Mouse (Mus musculus) G1E (cell line): ENCODE data around the gene Fam90a1a.
"Not testable (repeated sequence)": the region's sequence is repeated elsewhere in the genome, so short reads cannot be mapped to it uniquely, and the experiment has no call there.

Experiments used
- CTCF ChIP-seq: IDR thresholded peaks from 2 replicates; pipeline ENCODE4 v1.5.1; 2012; ENCODE audit warnings: low read depth, low read length, inconsistent platforms, mixed read lengths
- GATA1 ChIP-seq: IDR thresholded peaks from 2 replicates; pipeline ENCODE4 v1.6.1; 2012; ENCODE audit warnings: borderline replicate concordance, low read length, inconsistent platforms, mixed read lengths
- GATA2 ChIP-seq: IDR thresholded peaks from 2 replicates; pipeline ENCODE4 v1.6.1; 2012; ENCODE audit warnings: low read depth, low read length, inconsistent platforms, borderline replicate concordance
- POLR2AphosphoS5 ChIP-seq: IDR thresholded peaks from 2 replicates; pipeline ENCODE4 v1.6.1; 2012; ENCODE audit warnings: low read depth, low read length, inconsistent platforms; ENCODE audit not compliant: insufficient replicate concordance
- TAL1 ChIP-seq: conservative IDR thresholded peaks from 2 replicates; pipeline ENCODE4 v1.6.1; 2012; ENCODE audit warnings: low read depth, low read length, inconsistent platforms, mixed read lengths

DNA sequence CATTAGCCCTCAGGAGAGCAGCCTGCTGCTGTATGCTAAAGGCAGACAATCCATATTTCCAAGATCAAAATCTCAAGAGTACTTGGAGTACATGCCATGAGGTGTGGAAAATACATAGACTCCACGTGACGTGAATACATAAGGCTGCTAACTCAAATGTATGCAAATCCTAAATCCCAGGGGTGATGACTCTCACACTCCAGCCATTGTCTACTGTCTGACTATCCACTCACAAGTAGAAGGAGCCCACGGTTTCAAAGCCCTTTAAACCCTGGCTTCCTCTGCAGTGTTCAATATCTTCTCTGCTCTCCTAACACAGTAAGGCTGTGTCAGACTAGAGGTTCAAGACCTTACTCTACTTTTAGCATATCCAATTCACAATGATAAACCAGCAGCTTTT lies 27.8 kb upstream of the Fam90a1a start:
- not testable (repeated sequence) for TF ChIP-seq TAL1, CTCF, GATA2, GATA1, POLR2AphosphoS5
